Mouse (Mus musculus): ENCODE data around the gene Flna. TPM values are rescaled to one million over a fixed set of nuclear protein-coding genes. Genes with fewer than 3 reads are reported as not detected.

The Flna gene
- polyA plus RNA-seq (2012; fragmentation: generic; extraction: Trizol) = 545 TPM

GRCm38 (mm10) chrX:74249615-74250014 is at the start of gene Flna:
Gene Flna (minus strand): TSS chrX:74249820.
- TF ChIP-seq MYOD1 (IDR thresholded peaks at IDR 0.05; ENCODE audit: control insufficient read depth in 1 of 3, insufficient read length in 2 of 3, low read depth in 2 of 3) (peak in 1 of 3 experiments; percentile 44), POLR2A (IDR thresholded peaks at IDR 0.05; ENCODE audit: insufficient read length, low read depth) (peak; percentile 72), POLR2AphosphoS2 (IDR thresholded peaks at IDR 0.05; ENCODE audit: insufficient read length, low read depth) (peak; percentile 17), SRF (IDR thresholded peaks at IDR 0.05; ENCODE audit: control insufficient read depth, insufficient read length, low read depth) (peak; percentile 51), MYOG (IDR thresholded peaks at IDR 0.05; ENCODE audit: control insufficient read depth in 1 of 3, insufficient read depth in 1 of 3, insufficient read length in 2 of 3, low read depth in 2 of 3) (peak in 1 of 3 experiments; percentile 60), TCF12 (IDR thresholded peaks at IDR 0.05; ENCODE audit: insufficient read depth, poor library complexity, severe bottlenecking) (no peak)
- Histone ChIP-seq H3K36me3 (ENCODE audit: control insufficient read depth, insufficient read depth) (no peaks in the 10 kb centered on the region), H3K4me2 (ENCODE audit: low read depth) (peak within 1 kb of the TSS; percentile 90)

GRCm38 (mm10) chrX:74298348-74298747 is 48.7 kb upstream of the Flna start:
- peaks cover 6% of the 10 kb centered on the region for H3K36me3 ChIP-seq (ENCODE audit: control insufficient read depth, insufficient read depth)
- peaks cover 14% of the 10 kb centered on the region for H3K79me2 ChIP-seq (ENCODE audit: control insufficient read depth, insufficient read depth)
- peak overlapping the region; percentile 53 for H3K4me3 ChIP-seq
- no peak overlapping the region for H3ac ChIP-seq (ENCODE audit: control insufficient read depth, insufficient read length)
- peak overlapping the region; percentile 19 for H3K4me2 ChIP-seq (ENCODE audit: low read depth)
- TF ChIP-seq POLR2AphosphoS2 (IDR thresholded peaks at IDR 0.05; ENCODE audit: insufficient read length, low read depth) (no peak), POLR2A (IDR thresholded peaks at IDR 0.05; ENCODE audit: insufficient read length, low read depth) (no peak), USF1 (IDR thresholded peaks at IDR 0.05; ENCODE audit: low read depth) (no peak), TCF3 (IDR thresholded peaks at IDR 0.05; ENCODE audit: insufficient read length, low read depth) (no peak), MYOG (IDR thresholded peaks at IDR 0.05; ENCODE audit: control insufficient read depth in 1 of 3, insufficient read depth in 1 of 3, insufficient read length in 2 of 3, low read depth in 2 of 3) (no peak), E2F4 (IDR thresholded peaks at IDR 0.05; ENCODE audit: insufficient read depth) (no peak), TCF12 (IDR thresholded peaks at IDR 0.05; ENCODE audit: insufficient read depth, poor library complexity, severe bottlenecking) (no peak), SRF (IDR thresholded peaks at IDR 0.05; ENCODE audit: control insufficient read depth, insufficient read length, low read depth) (no peak), REST (IDR thresholded peaks at IDR 0.05; ENCODE audit: insufficient read depth, insufficient read length) (no peak), MAX (IDR thresholded peaks at IDR 0.05; ENCODE audit: low read depth) (no peak)
- no peaks in the 10 kb centered on the region for H3K27me3 ChIP-seq (ENCODE audit: control insufficient read depth, insufficient read depth, insufficient read length)

More at GRCm38 (mm10) chrX:74249615-74250014, at the start of gene Flna:
- Histone ChIP-seq H3K4me3 (peak within 1 kb of the TSS; percentile 96), H3K27me3 (ENCODE audit: control insufficient read depth, insufficient read depth, insufficient read length) (no peaks in the 10 kb centered on the region), H3K79me2 (ENCODE audit: control insufficient read depth, insufficient read depth) (peaks cover 23% of the 10 kb centered on the region), H3ac (ENCODE audit: control insufficient read depth, insufficient read length) (no peak within 1 kb of the TSS)

GRCm38 (mm10) chrX:74296538-74297448 is 47.2 kb upstream of the Flna start, which contains the start of gene Atp6ap1:
Gene Atp6ap1 (plus strand): TSS chrX:74297097.
- H3K79me2 ChIP-seq (ENCODE audit: control insufficient read depth, insufficient read depth) = peaks cover 14% of the 10 kb centered on the region
- no peaks in the 10 kb centered on the region for H3K27me3 ChIP-seq (ENCODE audit: control insufficient read depth, insufficient read depth, insufficient read length)
- peak within 1 kb of the TSS; percentile 61 for H3ac ChIP-seq (ENCODE audit: control insufficient read depth, insufficient read length)
- H3K4me3 ChIP-seq = peak within 1 kb of the TSS; percentile 53
- H3K36me3 ChIP-seq (ENCODE audit: control insufficient read depth, insufficient read depth) = peaks cover 6% of the 10 kb centered on the region
- TF ChIP-seq POLR2A (IDR thresholded peaks at IDR 0.05; ENCODE audit: insufficient read length, low read depth) (peak; percentile 95), MYOD1 (IDR thresholded peaks at IDR 0.05; ENCODE audit: control insufficient read depth in 1 of 3, insufficient read length in 2 of 3, low read depth in 2 of 3) (peak in 1 of 3 experiments; percentile 35), USF1 (IDR thresholded peaks at IDR 0.05; ENCODE audit: low read depth) (no peak), CEBPB (IDR thresholded peaks at IDR 0.05; ENCODE audit: insufficient read depth, poor library complexity, severe bottlenecking) (no peak), SRF (IDR thresholded peaks at IDR 0.05; ENCODE audit: control insufficient read depth, insufficient read length, low read depth) (peak; percentile 8), TCF12 (IDR thresholded peaks at IDR 0.05; ENCODE audit: insufficient read depth, poor library complexity, severe bottlenecking) (no peak), POLR2AphosphoS2 (IDR thresholded peaks at IDR 0.05; ENCODE audit: insufficient read length, low read depth) (peak; percentile 94), E2F4 (IDR thresholded peaks at IDR 0.05; ENCODE audit: insufficient read depth) (no peak), MYOG (IDR thresholded peaks at IDR 0.05; ENCODE audit: control insufficient read depth in 1 of 3, insufficient read depth in 1 of 3, insufficient read length in 2 of 3, low read depth in 2 of 3) (peak in 1 of 3 experiments; percentile 10), MAX (IDR thresholded peaks at IDR 0.05; ENCODE audit: low read depth) (no peak), REST (IDR thresholded peaks at IDR 0.05; ENCODE audit: insufficient read depth, insufficient read length) (no peak), TCF3 (IDR thresholded peaks at IDR 0.05; ENCODE audit: insufficient read length, low read depth) (no peak)
- H3K4me2 ChIP-seq (ENCODE audit: low read depth) = peak within 1 kb of the TSS; percentile 88

- TF ChIP-seq REST (IDR thresholded peaks at IDR 0.05; ENCODE audit: insufficient read depth, insufficient read length) (no peak), MAX (IDR thresholded peaks at IDR 0.05; ENCODE audit: low read depth) (no peak), MYOD1 (IDR thresholded peaks at IDR 0.05; ENCODE audit: control insufficient read depth in 1 of 3, insufficient read length in 2 of 3, low read depth in 2 of 3) (no peak), MYOG (IDR thresholded peaks at IDR 0.05; ENCODE audit: control insufficient read depth in 1 of 3, insufficient read depth in 1 of 3, insufficient read length in 2 of 3, low read depth in 2 of 3) (no peak), SRF (IDR thresholded peaks at IDR 0.05; ENCODE audit: control insufficient read depth, insufficient read length, low read depth) (no peak)
These were observed 43.8 kb upstream of the Flna start for GRCm38 (mm10) chrX:74293431-74293830.

More at GRCm38 (mm10) chrX:74293431-74293830, 43.8 kb upstream of the Flna start:
- Histone ChIP-seq H3K79me2 (ENCODE audit: control insufficient read depth, insufficient read depth) (peaks cover 8% of the 10 kb centered on the region), H3K4me3 (no peak overlapping the region), H3ac (ENCODE audit: control insufficient read depth, insufficient read length) (no peak overlapping the region), H3K36me3 (ENCODE audit: control insufficient read depth, insufficient read depth) (no peaks in the 10 kb centered on the region), H3K4me2 (ENCODE audit: low read depth) (no peak overlapping the region), H3K27me3 (ENCODE audit: control insufficient read depth, insufficient read depth, insufficient read length) (no peaks in the 10 kb centered on the region)
